Mouse (Mus musculus): ENCODE results near the gene Gm10153.
"Not testable (repeated sequence)": the region's sequence is repeated elsewhere in the genome, so short reads cannot be mapped to it uniquely, and the experiment has no call there.

Gm10153 gene

GRCm38 (mm10) chr7:142143506-142144010, 46.6 kb downstream of the Gm10153 start:
- DNase-seq (ENCODE audit: low read depth) = not testable (repeated sequence)

DNA sequence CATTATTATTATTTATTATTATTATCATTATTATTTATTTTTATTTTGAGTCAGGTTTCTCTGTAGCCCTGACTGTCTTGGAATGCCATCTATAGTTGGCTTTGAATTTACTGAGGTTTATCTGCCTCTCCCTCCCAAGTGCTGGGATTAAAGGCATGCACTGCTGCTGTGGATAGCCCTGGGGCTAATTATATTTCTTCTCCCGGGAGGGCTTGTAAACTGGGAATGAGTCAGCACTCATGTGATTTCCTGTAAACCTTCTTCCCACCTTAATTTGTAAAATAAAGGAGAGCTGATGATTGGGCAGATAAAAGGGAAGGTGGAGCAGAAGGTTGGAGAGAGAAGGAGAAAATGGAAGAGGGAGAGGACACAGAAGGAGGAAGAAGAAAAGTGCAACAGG, 49.5 kb downstream of the Gm10153 start:
- no peak for DNase-seq (ENCODE audit: low read depth)
